Mouse (Mus musculus) spleen, adult 2 months (tissue): ENCODE measurements around the gene Slc25a22. TPM values are rescaled to one million over a fixed set of nuclear protein-coding genes. Genes with fewer than 3 reads are reported as not detected.

Experiments used
- DNase-seq, 2 experiments: peaks; one replicate each; pipeline versions ENCODE4 v3.0.0 to v3.0.0-alpha.2; 2012 to 2021; ENCODE audit warnings: low spot score in 2 of 2, low read depth in 1 of 2
- H3K27ac ChIP-seq: fragments of 200-500 bp; 2 replicates; pipeline ENCODE4 v1.5.1; 2012; ENCODE audit warnings: low read length, inconsistent platforms; ENCODE audit not compliant: insufficient read depth
- H3K27me3 ChIP-seq: fragments of 200-500 bp; 2 replicates; pipeline ENCODE4 v1.6.1; 2012; ENCODE audit warnings: mild to moderate bottlenecking, moderate library complexity, low read length, inconsistent platforms; ENCODE audit not compliant: control insufficient read depth, insufficient read depth
- H3K36me3 ChIP-seq: fragments of 200-500 bp; 2 replicates; pipeline ENCODE4 v1.6.1; 2012; ENCODE audit warnings: mild to moderate bottlenecking, low read length, inconsistent platforms; ENCODE audit not compliant: control insufficient read depth, insufficient read depth
- H3K4me1 ChIP-seq: fragments of 200-500 bp; 2 replicates; pipeline ENCODE4 v1.6.1; 2011; ENCODE audit warnings: inconsistent platforms; ENCODE audit not compliant: control insufficient read depth, insufficient read depth, insufficient read length
- H3K4me3 ChIP-seq: fragments of 200-500 bp; 2 replicates; pipeline ENCODE4 v1.5.1; 2011; ENCODE audit warnings: mild to moderate bottlenecking, inconsistent platforms; ENCODE audit not compliant: insufficient read depth, insufficient read length; ENCODE audit errors: extremely low read depth
- CTCF ChIP-seq: fragments of 200-500 bp; IDR thresholded peaks from 2 replicates; pipeline ENCODE4 v1.5.1; 2011; ENCODE audit warnings: mild to moderate bottlenecking, inconsistent platforms; ENCODE audit not compliant: insufficient read depth, insufficient read length, insufficient replicate concordance; ENCODE audit errors: extremely low read depth
- POLR2A ChIP-seq: fragments of 200-500 bp; IDR thresholded peaks from 2 replicates; pipeline ENCODE4 v1.6.1; 2011; ENCODE audit warnings: low read depth, low read length, inconsistent platforms
- WGBS: fragments of 180-500 bp; shearing (Covaris S2); methylation state at CpG from one replicate; pipeline ENCODE4 v1.1.7; 2018; 5-methylcytosine and 5-hydroxymethylcytosine counted together
- polyA plus RNA-seq: library from polyadenylated mRNA; depleted of rRNA; stranded (reverse); fragments of >200 nt; gene quantifications from 2 replicates; pipeline ENCODE4 v1.2.3, GENCODE M21; 2012

Gene Slc25a22
- polyA plus RNA-seq, 1 experiment = 66.2 TPM

- no peak for DNase-seq
- Histone ChIP-seq H3K27ac (no peak overlapping the region), H3K4me3 (no peak overlapping the region), H3K27me3 (no peaks in the 10 kb centered on the region), H3K4me1 (peaks cover 4% of the 10 kb centered on the region; the same call in 1 of the 2 replicates), H3K36me3 (peaks cover 22% of the 10 kb centered on the region)
- TF ChIP-seq CTCF (no peak), POLR2A (no peak)
- WGBS = 69% methylated on average over 1 of the region's 1 CpGs
These were observed 42.3 kb downstream of the Slc25a22 start for GRCm38 (mm10) chr7:141395348-141395747.

GRCm38 (mm10) chr7:141394771-141395170 lies 42.9 kb downstream of the Slc25a22 start:
- Histone ChIP-seq H3K27ac (no peak overlapping the region), H3K4me3 (no peak overlapping the region), H3K36me3 (peaks cover 16% of the 10 kb centered on the region), H3K4me1 (peaks cover 4% of the 10 kb centered on the region; the same call in 1 of the 2 replicates), H3K27me3 (no peaks in the 10 kb centered on the region)
- TF ChIP-seq POLR2A = no peak
- peak; percentile 79; the same call in 1 of the 2 replicates for TF ChIP-seq CTCF
- WGBS = 22% methylated on average over 6 of the region's 6 CpGs
- DNase-seq = peak; percentile 47 to 52

GRCm38 (mm10) chr7:141394158-141394557 lies 43.5 kb downstream of the Slc25a22 start:
- 44% methylated on average over 7 of the region's 7 CpGs for WGBS
- 0 out of 2 replicates have a peak overlapping the region, but pooled peaks have one; percentile 35 for H3K27ac ChIP-seq
- H3K4me1 ChIP-seq = peaks cover 4% of the 10 kb centered on the region; the same call in 1 of the 2 replicates
- no peaks in the 10 kb centered on the region for H3K27me3 ChIP-seq
- H3K4me3 ChIP-seq = no peak overlapping the region
- peaks cover 14% of the 10 kb centered on the region for H3K36me3 ChIP-seq
- TF ChIP-seq CTCF (no peak), POLR2A (no peak)
- no peak for DNase-seq

- Histone ChIP-seq H3K4me3 (peak overlapping the region; percentile 85), H3K27ac (peak overlapping the region; percentile 79), H3K36me3 (peaks cover 5% of the 10 kb centered on the region), H3K27me3 (no peaks in the 10 kb centered on the region), H3K4me1 (peaks cover 4% of the 10 kb centered on the region; the same call in 1 of the 2 replicates)
- TF ChIP-seq POLR2A = no peak
- TF ChIP-seq CTCF = no peak
- DNase-seq = no peak
- 15% methylated on average over 9 of the region's 9 CpGs for WGBS
These were observed 45.0 kb downstream of the Slc25a22 start for GRCm38 (mm10) chr7:141392552-141393222.

GRCm38 (mm10) chr7:141391625-141392551 lies 45.8 kb downstream of the Slc25a22 start, which contains the start of gene Taldo1:
Gene Taldo1, plus strand, starts transcription at chr7:141392199.
- peak within 1 kb of the TSS; percentile 79 for H3K27ac ChIP-seq
- H3K27me3 ChIP-seq = no peaks in the 10 kb centered on the region
- H3K4me3 ChIP-seq = peak within 1 kb of the TSS; percentile 85
- peaks cover 5% of the 10 kb centered on the region for H3K36me3 ChIP-seq
- TF ChIP-seq CTCF (no peak), POLR2A (peak; percentile 51)
- H3K4me1 ChIP-seq = peaks cover 4% of the 10 kb centered on the region; the same call in 1 of the 2 replicates
- WGBS = under 1% methylated on average over 57 of the region's 57 CpGs
- peak; percentile 86 to 99 for DNase-seq

GRCm38 (mm10) chr7:141390326-141391259 lies 47.1 kb downstream of the Slc25a22 start:
- Histone ChIP-seq H3K27ac (no peak overlapping the region), H3K4me1 (peaks cover 4% of the 10 kb centered on the region; the same call in 1 of the 2 replicates), H3K4me3 (no peak overlapping the region), H3K36me3 (no peaks in the 10 kb centered on the region), H3K27me3 (no peaks in the 10 kb centered on the region)
- TF ChIP-seq POLR2A (no peak), CTCF (no peak)
- no peak for DNase-seq
- WGBS = 79% methylated on average over 9 of the region's 9 CpGs
